Mouse (Mus musculus) CD4-positive helper T cell, adult 2 months (primary cell): ENCODE results near the gene Irak4.
A peak's percentile ranks its signal among the peaks of the same experiment; 100 is the strongest.

Experiments
- DNase-seq: peaks from one replicate; pipeline ENCODE4 v3.0.0-alpha.2; 2012; ENCODE audit warnings: low read depth, missing footprints, low spot score

Irak4 gene

GRCm38 (mm10) chr15:94558895-94559656 lies 15.6 kb downstream of the Irak4 start:
- no peak for DNase-seq

GRCm38 (mm10) chr15:94564909-94565308 lies 21.5 kb downstream of the Irak4 start:
- peak; percentile 64 for DNase-seq

- peak; percentile 72 for DNase-seq
Measured at GRCm38 (mm10) chr15:94565854-94566253, 22.4 kb downstream of the Irak4 start.

- DNase-seq, result no peak
Measured at GRCm38 (mm10) chr15:94568496-94569182, 25.2 kb downstream of the Irak4 start.

- DNase-seq, result no peak
Measured at GRCm38 (mm10) chr15:94571501-94571900, 28.1 kb downstream of the Irak4 start.

GRCm38 (mm10) chr15:94572746-94573145 lies 29.3 kb downstream of the Irak4 start:
- no peak for DNase-seq

- DNase-seq, result no peak
Measured at GRCm38 (mm10) chr15:94574566-94575268, 31.3 kb downstream of the Irak4 start.

- DNase-seq, result no peak
Measured at GRCm38 (mm10) chr15:94582000-94582593, 38.7 kb downstream of the Irak4 start.

- DNase-seq, result no peak
Measured at GRCm38 (mm10) chr15:94583153-94583552, 39.7 kb downstream of the Irak4 start.

GRCm38 (mm10) chr15:94584738-94585137 lies 41.3 kb downstream of the Irak4 start:
- no peak for DNase-seq

GRCm38 (mm10) chr15:94587826-94588715 lies 44.6 kb downstream of the Irak4 start:
- no peak for DNase-seq

GRCm38 (mm10) chr15:94589219-94590075 lies 46.0 kb downstream of the Irak4 start, which contains the start of gene Twf1:
Twf1 (minus strand) TSS chr15:94589889.
- DNase-seq, result peak; percentile 97

GRCm38 (mm10) chr15:94590083-94590482 lies 46.6 kb downstream of the Irak4 start:
- no peak for DNase-seq

GRCm38 (mm10) chr15:94591356-94591755 lies 47.9 kb downstream of the Irak4 start:
- DNase-seq, result no peak

GRCm38 (mm10) chr15:94593586-94593985 lies 50.1 kb downstream of the Irak4 start:
- no peak for DNase-seq

GRCm38 (mm10) chr15:94600145-94600707 lies 56.8 kb downstream of the Irak4 start:
- DNase-seq, result no peak

- DNase-seq, result peak; percentile 74
Measured at GRCm38 (mm10) chr15:94601339-94601738, 57.9 kb downstream of the Irak4 start.

- no peak for DNase-seq
Measured at GRCm38 (mm10) chr15:94602441-94602840, 59.0 kb downstream of the Irak4 start.

GRCm38 (mm10) chr15:94607768-94608167 lies 64.3 kb downstream of the Irak4 start:
- no peak for DNase-seq

- DNase-seq, result no peak
Measured at GRCm38 (mm10) chr15:94616036-94616435, 72.6 kb downstream of the Irak4 start.
